Mouse (Mus musculus) embryonic facial prominence, embryonic 12.5 days (tissue): ENCODE measurements at regions not wholly inside any gene's neighbourhood (a gene's known extent, or its start where the extent isn't known, plus 50 kb on each side); places are given as distances from the start of the nearest gene placed in this dataset.
A peak's percentile ranks its signal among the peaks of the same experiment; 100 is the strongest.

Experiments
- ATAC-seq: fragments of 200-750 bp; cut with Nextera tagmentation; 2 replicates; pipeline ENCODE4 v1.8.0; 2017; ENCODE audit not compliant: insufficient number of reproducible peaks, insufficient read depth, low FRiP score, low TSS enrichment
- H3K27ac ChIP-seq: fragments of 300-500 bp; sonication (generic); 2 replicates; pipeline ENCODE4 v1.5.1; 2016; ENCODE audit warnings: mild to moderate bottlenecking
- H3K27me3 ChIP-seq: fragments of 300-500 bp; sonication (generic); 2 replicates; pipeline ENCODE4 v1.6.1; 2016; ENCODE audit warnings: mild to moderate bottlenecking, moderate library complexity
- H3K36me3 ChIP-seq: fragments of 300-500 bp; sonication (generic); 2 replicates; pipeline ENCODE4 v1.6.1; 2016; ENCODE audit warnings: mild to moderate bottlenecking
- H3K4me1 ChIP-seq: fragments of 300-500 bp; sonication (generic); 2 replicates; pipeline ENCODE4 v1.6.1; 2016
- H3K4me2 ChIP-seq: fragments of 300-500 bp; sonication (generic); replicated peaks from 2 replicates; pipeline ENCODE4 v1.6.1; 2016; ENCODE audit warnings: mild to moderate bottlenecking, moderate library complexity
- H3K4me3 ChIP-seq: fragments of 300-500 bp; sonication (generic); 2 replicates; pipeline ENCODE4 v1.5.1; 2016; ENCODE audit warnings: mild to moderate bottlenecking
- H3K9ac ChIP-seq: fragments of 300-500 bp; sonication (generic); 2 replicates; pipeline ENCODE4 v1.6.1; 2016; ENCODE audit warnings: mild to moderate bottlenecking, moderate library complexity
- H3K9me3 ChIP-seq: fragments of 300-500 bp; sonication (generic); 2 replicates; pipeline ENCODE4 v1.6.1; 2016; ENCODE audit warnings: mild to moderate bottlenecking, moderate library complexity
- WGBS: fragments of 180-500 bp; shearing (Covaris S2); methylation state at CpG from one replicate; pipeline ENCODE4 v1.1.7; 2016; 5-methylcytosine and 5-hydroxymethylcytosine counted together

DNA sequence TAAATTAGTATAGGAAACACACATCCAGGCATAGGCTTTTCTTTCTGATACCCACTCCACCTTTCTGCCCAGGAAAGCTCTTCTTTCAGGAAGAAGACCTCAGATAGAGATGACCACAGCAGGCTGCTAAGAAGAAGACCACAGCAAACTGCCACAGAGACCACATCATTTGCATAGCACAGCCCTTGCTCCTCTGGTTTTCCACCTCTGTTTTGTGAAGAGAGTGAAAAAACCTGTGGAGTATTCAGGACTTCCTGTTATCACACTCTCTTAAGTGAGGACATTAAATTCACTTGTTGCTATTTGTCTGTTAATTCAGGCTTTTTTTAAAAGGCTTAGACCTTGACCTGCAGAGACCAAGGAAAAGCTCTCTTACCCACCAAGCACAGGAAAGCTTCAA lies 294.7 kb upstream of the Rnaseh2b start:
- Histone ChIP-seq H3K27ac (no peak overlapping the region), H3K27me3 (no peaks in the 10 kb centered on the region), H3K4me3 (no peak overlapping the region), H3K9me3 (no peaks in the 10 kb centered on the region), H3K9ac (no peak overlapping the region), H3K4me1 (peaks cover 10% of the 10 kb centered on the region), H3K4me2 (no peak overlapping the region), H3K36me3 (no peaks in the 10 kb centered on the region)
- no peak for ATAC-seq

DNA sequence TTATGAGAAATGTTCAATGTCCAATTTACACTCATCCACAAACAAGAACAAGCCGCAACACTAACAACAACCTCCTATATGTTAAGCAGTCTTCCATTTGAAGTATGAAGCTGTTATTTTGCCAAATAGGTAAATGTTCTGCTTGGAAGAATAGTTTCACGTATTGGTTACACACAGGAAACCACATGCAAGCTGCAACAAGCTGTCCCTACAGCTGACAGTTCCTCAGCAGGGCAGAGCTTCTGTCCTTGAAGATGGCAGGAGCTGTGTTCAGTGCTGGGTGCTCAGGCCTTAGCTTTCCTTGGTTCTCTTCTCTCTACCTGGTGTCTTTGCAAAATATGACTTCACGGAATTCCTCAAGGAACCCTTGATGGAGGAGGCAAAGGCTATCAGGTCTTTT lies 294.1 kb upstream of the Rnaseh2b start:
- no peaks in the 10 kb centered on the region for H3K36me3 ChIP-seq
- H3K4me3 ChIP-seq, result no peak overlapping the region
- no peak overlapping the region for H3K27ac ChIP-seq
- H3K27me3 ChIP-seq, result no peaks in the 10 kb centered on the region
- H3K9ac ChIP-seq, result no peak overlapping the region
- H3K4me1 ChIP-seq, result peaks cover 15% of the 10 kb centered on the region
- 81% methylated on average over 3 of the region's 3 CpGs for WGBS
- ATAC-seq, result no peak
- no peak overlapping the region for H3K4me2 ChIP-seq
- H3K9me3 ChIP-seq, result no peaks in the 10 kb centered on the region

DNA sequence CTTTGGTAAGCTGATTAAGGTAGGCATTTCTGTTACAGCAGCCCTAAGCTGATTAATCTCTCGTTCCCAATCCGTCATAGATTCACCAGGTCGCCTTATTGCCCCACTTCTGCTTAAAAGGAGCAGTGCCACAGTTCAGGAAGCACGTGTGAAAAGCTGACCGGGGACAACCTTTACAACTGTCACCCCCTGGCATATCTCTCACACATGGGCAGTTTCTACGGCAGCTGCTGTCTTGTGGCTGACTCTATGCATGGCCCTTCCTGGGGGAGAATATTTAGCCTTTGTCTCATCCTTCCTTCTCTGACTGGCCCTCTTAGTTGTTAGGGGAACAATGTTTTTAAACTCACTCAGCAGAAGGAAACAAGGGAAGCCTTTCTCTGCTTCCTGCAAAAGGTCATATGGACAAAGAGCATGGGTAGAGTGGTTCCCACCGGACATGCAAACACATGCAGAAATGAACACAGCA lies 290.9 kb upstream of the Rnaseh2b start:
- WGBS, result 37% methylated on average over 7 of the region's 7 CpGs
- H3K9ac ChIP-seq, result no peak overlapping the region
- H3K27me3 ChIP-seq, result no peaks in the 10 kb centered on the region

DNA sequence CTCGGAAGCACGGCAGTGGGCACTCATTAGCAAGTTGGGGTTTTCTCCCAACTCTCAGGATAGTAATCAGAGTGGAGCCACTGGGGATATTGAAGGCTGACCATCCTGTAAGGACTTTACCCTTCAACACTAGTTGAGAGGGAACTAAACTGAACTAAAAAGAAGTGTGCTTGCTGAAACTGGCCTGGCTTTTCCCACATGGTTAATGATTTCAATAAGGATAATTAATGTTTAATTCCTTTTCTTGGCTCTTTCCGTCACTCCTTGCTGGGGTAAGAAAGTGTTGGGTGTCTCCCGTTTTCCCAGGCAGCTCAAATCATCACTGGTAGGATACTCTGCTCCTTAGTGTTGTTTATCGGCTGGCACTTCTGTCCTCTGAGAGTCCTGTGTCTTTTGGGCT lies 290.3 kb upstream of the Rnaseh2b start:
- Histone ChIP-seq H3K4me1 (peaks cover 24% of the 10 kb centered on the region), H3K27me3 (no peaks in the 10 kb centered on the region), H3K4me3 (no peak overlapping the region), H3K27ac (no peak overlapping the region), H3K9me3 (no peaks in the 10 kb centered on the region), H3K36me3 (no peaks in the 10 kb centered on the region), H3K9ac (no peak overlapping the region), H3K4me2 (no peak overlapping the region)
- 52% methylated on average over 5 of the region's 5 CpGs for WGBS
- no peak for ATAC-seq

More for the DNA sequence above, 290.9 kb upstream of the Rnaseh2b start:
- H3K27ac ChIP-seq, result 0 out of 2 replicates have a peak overlapping the region, but pooled peaks have one; percentile 6
- peaks cover 24% of the 10 kb centered on the region for H3K4me1 ChIP-seq
- no peaks in the 10 kb centered on the region for H3K9me3 ChIP-seq
- H3K4me3 ChIP-seq, result no peak overlapping the region
- no peak for ATAC-seq
- H3K4me2 ChIP-seq, result no peak overlapping the region
- no peaks in the 10 kb centered on the region for H3K36me3 ChIP-seq

DNA sequence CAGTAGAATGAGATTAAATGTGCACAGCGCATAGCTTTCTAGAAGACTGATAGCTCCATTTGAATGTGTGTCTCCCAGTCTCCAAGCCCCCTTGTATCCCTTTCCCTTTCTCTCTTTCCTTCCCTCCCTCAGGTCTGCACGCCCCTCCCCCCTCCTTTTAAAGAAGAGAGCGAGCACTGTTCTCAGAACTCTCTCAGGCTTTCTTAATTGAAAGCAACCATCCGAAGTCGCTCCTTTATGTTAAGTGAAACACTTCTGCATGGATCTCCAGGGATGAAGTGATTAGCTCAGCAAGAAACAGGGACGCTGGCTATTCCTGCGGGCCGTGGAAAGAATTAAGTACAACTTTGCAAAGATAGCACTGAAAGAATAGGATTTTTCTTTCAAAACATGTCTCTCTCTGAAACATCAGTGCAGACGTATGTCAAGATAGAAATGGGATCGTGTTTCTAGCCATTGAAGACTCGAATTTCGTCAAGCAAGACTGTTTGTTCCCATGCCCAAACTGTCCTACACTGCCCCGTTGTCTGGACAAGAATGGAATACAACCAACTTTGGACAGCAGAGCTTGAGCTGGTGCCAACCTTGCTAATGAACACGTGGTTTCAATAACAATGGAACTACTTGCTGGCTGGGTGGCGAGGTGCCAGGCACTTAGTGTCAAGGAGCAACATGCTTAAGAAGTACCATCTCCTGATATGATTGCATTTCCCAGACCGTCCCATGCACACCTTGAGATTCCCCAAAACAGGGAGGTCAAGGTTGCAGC lies 289.2 kb upstream of the Rnaseh2b start:
- Histone ChIP-seq H3K4me1 (peaks cover 24% of the 10 kb centered on the region), H3K9ac (no peak overlapping the region), H3K36me3 (no peaks in the 10 kb centered on the region), H3K9me3 (no peaks in the 10 kb centered on the region), H3K4me3 (no peak overlapping the region), H3K27me3 (no peaks in the 10 kb centered on the region), H3K27ac (peak overlapping the region; percentile 54), H3K4me2 (peak overlapping the region; percentile 26)
- WGBS, result 26% methylated on average over 16 of the region's 16 CpGs
- no peak for ATAC-seq

DNA sequence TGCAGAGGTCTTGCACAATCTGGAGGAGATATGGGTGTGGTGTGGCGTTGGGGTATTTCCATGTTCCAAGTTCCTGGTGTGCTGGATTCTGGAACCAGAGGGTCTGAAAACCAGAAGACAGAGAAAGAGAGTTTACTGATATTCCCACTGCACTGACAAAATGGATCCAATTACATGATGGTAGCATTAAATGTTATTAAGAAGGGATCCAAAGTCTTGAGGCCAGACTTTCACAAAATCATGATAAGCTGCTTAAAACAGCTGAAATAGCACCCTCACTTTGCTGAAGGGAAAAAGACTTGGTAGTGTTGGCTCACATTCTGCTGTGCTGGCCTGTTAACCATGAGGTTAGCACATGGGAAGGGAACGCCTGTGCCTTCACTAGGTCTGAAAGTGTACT lies 288.6 kb upstream of the Rnaseh2b start:
- no peak overlapping the region for H3K9ac ChIP-seq
- H3K36me3 ChIP-seq, result no peaks in the 10 kb centered on the region
- H3K4me3 ChIP-seq, result no peak overlapping the region
- H3K27ac ChIP-seq, result peak overlapping the region; percentile 18
- no peaks in the 10 kb centered on the region for H3K27me3 ChIP-seq
- ATAC-seq, result no peak
- H3K9me3 ChIP-seq, result no peaks in the 10 kb centered on the region
- H3K4me2 ChIP-seq, result no peak overlapping the region
- H3K4me1 ChIP-seq, result peaks cover 24% of the 10 kb centered on the region
- 82% methylated on average over 2 of the region's 2 CpGs for WGBS

DNA sequence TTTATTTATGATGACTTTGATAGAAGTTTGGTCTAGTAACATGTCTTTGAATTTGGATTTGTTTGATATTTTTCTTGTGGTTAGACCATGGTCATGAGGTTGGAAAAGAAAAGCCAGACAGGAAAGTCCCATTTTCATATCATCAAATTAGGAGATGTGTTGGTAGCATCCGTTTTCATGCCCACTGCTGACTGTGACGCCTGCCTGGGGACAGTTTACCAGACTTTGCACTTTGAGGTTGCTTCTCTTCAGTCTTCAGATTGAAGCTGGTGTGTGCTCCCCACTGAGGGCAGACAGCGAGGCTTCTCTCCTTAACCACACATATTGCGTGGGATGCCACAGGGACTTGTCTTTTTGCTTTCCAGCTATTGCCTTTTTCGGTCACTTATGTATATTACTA lies 283.7 kb upstream of the Rnaseh2b start:
- Histone ChIP-seq H3K9ac (no peak overlapping the region), H3K4me3 (no peak overlapping the region), H3K4me2 (no peak overlapping the region), H3K27ac (no peak overlapping the region), H3K27me3 (no peaks in the 10 kb centered on the region), H3K9me3 (no peaks in the 10 kb centered on the region; the same call in 1 of the 2 replicates), H3K36me3 (no peaks in the 10 kb centered on the region), H3K4me1 (peaks cover 9% of the 10 kb centered on the region)
- ATAC-seq, result no peak
- 95% methylated on average over 5 of the region's 5 CpGs for WGBS

DNA sequence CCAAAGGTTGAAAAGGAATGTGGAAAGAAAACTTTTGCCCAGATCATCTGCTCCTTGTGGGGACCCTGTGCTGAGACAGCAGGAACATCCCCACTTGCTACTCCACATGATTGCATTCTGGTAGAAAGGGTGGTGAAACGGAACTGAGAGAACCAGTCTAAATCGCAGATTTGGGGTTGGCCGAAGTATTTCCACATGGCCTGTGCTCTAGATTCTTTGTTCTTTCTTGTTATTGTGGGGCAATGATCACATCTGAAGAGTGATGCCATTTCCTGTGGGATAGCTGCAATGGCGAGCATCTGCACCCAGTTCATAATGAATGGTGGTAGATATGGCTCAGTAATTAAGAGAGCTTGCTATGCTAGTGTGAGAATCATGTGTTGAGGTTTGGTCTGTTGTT lies 273.6 kb upstream of the Rnaseh2b start:
- H3K27me3 ChIP-seq, result no peaks in the 10 kb centered on the region
- H3K4me1 ChIP-seq, result no peaks in the 10 kb centered on the region
- no peak for ATAC-seq
- 85% methylated on average over 4 of the region's 4 CpGs for WGBS
- H3K36me3 ChIP-seq, result no peaks in the 10 kb centered on the region
- no peak overlapping the region for H3K4me3 ChIP-seq
- H3K27ac ChIP-seq, result no peak overlapping the region
- no peaks in the 10 kb centered on the region for H3K9me3 ChIP-seq
- no peak overlapping the region for H3K9ac ChIP-seq
- H3K4me2 ChIP-seq, result no peak overlapping the region

DNA sequence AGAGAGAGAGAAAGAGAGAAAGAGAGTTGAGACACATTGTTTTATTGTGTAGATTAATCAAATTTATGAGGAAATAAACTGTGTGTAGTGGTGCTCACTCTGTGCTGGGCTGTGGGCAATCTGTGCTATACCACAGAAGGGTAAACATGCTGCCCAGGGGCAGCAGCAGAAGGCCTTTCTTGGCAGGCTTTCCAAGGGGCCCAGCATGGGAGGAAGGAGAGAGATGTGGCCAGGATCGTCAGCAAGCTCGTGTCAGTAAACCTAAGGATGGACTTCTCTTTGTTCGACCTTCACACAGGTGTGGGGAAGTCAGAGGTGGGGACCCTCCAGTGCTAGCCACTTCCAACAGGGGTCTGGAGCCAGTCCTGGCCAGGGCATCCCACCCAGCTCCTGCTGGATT lies 271.4 kb upstream of the Rnaseh2b start:
- no peak overlapping the region for H3K4me3 ChIP-seq
- WGBS, result 85% methylated on average over 3 of the region's 3 CpGs
- no peak overlapping the region for H3K27ac ChIP-seq
- no peak overlapping the region for H3K9ac ChIP-seq
- H3K9me3 ChIP-seq, result no peaks in the 10 kb centered on the region
- H3K36me3 ChIP-seq, result no peaks in the 10 kb centered on the region
- ATAC-seq, result no peak
- no peaks in the 10 kb centered on the region for H3K4me1 ChIP-seq
- H3K27me3 ChIP-seq, result no peaks in the 10 kb centered on the region
- no peak overlapping the region for H3K4me2 ChIP-seq

DNA sequence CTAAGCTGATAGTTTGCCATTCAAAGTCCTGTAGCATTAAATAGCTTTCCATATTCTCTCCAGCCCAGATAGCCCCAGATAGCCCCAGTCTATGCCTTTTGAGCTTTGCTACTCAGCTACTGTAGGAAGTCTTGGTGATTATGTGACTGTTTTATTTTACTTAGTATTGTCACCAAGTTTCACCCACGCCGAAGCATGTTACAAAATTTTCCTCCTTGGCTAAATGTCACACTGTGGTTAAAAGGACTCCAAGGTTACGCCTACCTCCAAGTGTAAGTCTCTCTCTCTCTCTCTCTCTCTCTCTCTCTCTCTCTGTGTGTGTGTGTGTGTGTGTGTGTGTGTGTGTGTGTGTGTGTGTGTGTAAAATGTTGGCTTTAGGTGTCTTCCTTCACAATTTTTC lies 270.2 kb upstream of the Rnaseh2b start:
- no peaks in the 10 kb centered on the region for H3K27me3 ChIP-seq
- no peak overlapping the region for H3K27ac ChIP-seq
- H3K4me3 ChIP-seq, result no peak overlapping the region
- no peaks in the 10 kb centered on the region for H3K9me3 ChIP-seq
- WGBS, result 92% methylated on average over 3 of the region's 3 CpGs
- H3K36me3 ChIP-seq, result no peaks in the 10 kb centered on the region
- no peak overlapping the region for H3K9ac ChIP-seq
- no peak for ATAC-seq
- no peak overlapping the region for H3K4me2 ChIP-seq
- no peaks in the 10 kb centered on the region for H3K4me1 ChIP-seq

DNA sequence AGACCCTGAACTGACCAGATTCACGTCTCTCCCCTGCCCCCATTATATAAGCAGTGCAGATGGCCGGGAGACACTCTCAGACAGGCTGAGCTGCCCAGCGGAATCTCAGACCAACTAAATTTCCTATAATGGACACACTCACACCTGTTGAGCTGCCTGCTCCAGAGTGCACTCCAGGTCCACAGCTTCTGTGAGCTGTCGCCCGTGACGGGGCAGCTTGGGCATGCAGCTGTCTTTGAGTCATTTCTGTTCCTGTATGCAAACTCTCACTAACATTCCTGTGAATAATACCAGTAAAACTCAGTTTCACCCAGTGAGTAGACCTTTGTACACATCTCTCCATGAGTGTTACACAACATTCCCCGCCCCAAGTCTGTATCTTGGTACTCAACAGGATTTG lies 269.4 kb upstream of the Rnaseh2b start:
- no peaks in the 10 kb centered on the region for H3K9me3 ChIP-seq
- H3K4me3 ChIP-seq, result no peak overlapping the region
- ATAC-seq, result no peak
- no peak overlapping the region for H3K27ac ChIP-seq
- H3K4me1 ChIP-seq, result no peaks in the 10 kb centered on the region
- no peak overlapping the region for H3K4me2 ChIP-seq
- H3K9ac ChIP-seq, result no peak overlapping the region
- H3K27me3 ChIP-seq, result no peaks in the 10 kb centered on the region
- H3K36me3 ChIP-seq, result no peaks in the 10 kb centered on the region
- WGBS, result 70% methylated on average over 7 of the region's 7 CpGs

DNA sequence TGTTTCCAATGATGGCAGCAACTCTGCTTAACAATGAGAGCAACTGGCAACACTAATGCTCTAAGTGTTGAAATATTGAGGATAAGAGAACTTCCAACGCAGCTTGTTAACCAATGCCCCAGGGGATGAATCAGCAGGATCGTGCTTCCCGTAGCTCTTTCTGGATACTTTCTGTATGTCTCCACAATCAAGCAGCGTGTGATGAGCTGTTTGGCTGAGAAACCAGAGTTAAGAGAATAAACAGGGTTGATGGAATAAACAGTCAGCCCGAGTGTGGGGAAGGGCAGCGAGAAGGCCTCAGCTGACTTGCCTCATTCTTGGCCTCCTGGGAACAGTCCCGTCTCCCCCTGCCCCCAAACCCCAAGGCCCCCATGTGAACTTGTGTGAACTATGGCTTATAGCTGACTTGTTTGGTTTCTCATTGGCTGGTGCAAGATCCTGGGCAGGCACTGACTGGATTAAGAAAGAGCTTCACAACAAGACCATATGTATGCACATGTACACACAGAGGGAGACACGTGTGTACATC lies 264.6 kb upstream of the Rnaseh2b start:
- ATAC-seq, result no peak
- Histone ChIP-seq H3K4me3 (no peak overlapping the region), H3K9me3 (no peaks in the 10 kb centered on the region), H3K27ac (no peak overlapping the region), H3K4me2 (no peak overlapping the region), H3K9ac (no peak overlapping the region), H3K4me1 (0 out of 2 replicates have a peak, but pooled peaks cover 4% of the 10 kb centered on the region), H3K27me3 (no peaks in the 10 kb centered on the region), H3K36me3 (no peaks in the 10 kb centered on the region)
- 78% methylated on average over 8 of the region's 8 CpGs for WGBS
